Mouse (Mus musculus): Measurements from ENCODE around the gene Kcnk5. TPM values are rescaled to one million over a fixed set of nuclear protein-coding genes. Genes with fewer than 3 reads are reported as not detected.

Gene Kcnk5
- polyA plus RNA-seq, 1 experiment = 6.1 TPM

- WGBS = 6% methylated on average over 3 of the region's 3 CpGs
- Histone ChIP-seq H3K4me1 (replicated peaks; ENCODE audit: control insufficient read depth, insufficient read depth, low read length) (peaks cover 44% of the 10 kb centered on the region), H3K4me3 (ENCODE audit: control insufficient read depth, insufficient read depth, low read length) (no peak overlapping the region), H3K27ac (ENCODE audit: control insufficient read depth, insufficient read depth, low read length) (no peak overlapping the region), H3K27me3 (ENCODE audit: control insufficient read depth, insufficient read depth, low read length) (no peaks in the 10 kb centered on the region), H3K36me3 (ENCODE audit: control insufficient read depth, insufficient read depth, low read length) (no peaks in the 10 kb centered on the region)
- no peak for DNase-seq
- no peak for TF ChIP-seq POLR2A (IDR thresholded peaks at IDR 0.05; ENCODE audit: control insufficient read depth, extremely low read depth, insufficient read depth, low read length, poor library complexity)
- TF ChIP-seq CTCF (IDR thresholded peaks at IDR 0.05; ENCODE audit: borderline replicate concordance, control insufficient read depth, extremely low read depth, insufficient read depth, low read length, poor library complexity) = no peak
Observed at GRCm38 (mm10) chr14:20179080-20179479, 2.5 kb downstream of the Kcnk5 start.

GRCm38 (mm10) chr14:20178593-20178992 lies 3.0 kb downstream of the Kcnk5 start:
- no peak for DNase-seq
- WGBS = 13% methylated on average over 4 of the region's 4 CpGs
- Histone ChIP-seq H3K36me3 (ENCODE audit: control insufficient read depth, insufficient read depth, low read length) (no peaks in the 10 kb centered on the region), H3K27me3 (ENCODE audit: control insufficient read depth, insufficient read depth, low read length) (no peaks in the 10 kb centered on the region), H3K4me1 (replicated peaks; ENCODE audit: control insufficient read depth, insufficient read depth, low read length) (peaks cover 44% of the 10 kb centered on the region), H3K27ac (ENCODE audit: control insufficient read depth, insufficient read depth, low read length) (no peak overlapping the region), H3K4me3 (ENCODE audit: control insufficient read depth, insufficient read depth, low read length) (no peak overlapping the region)
- no peak for TF ChIP-seq CTCF (IDR thresholded peaks at IDR 0.05; ENCODE audit: borderline replicate concordance, control insufficient read depth, extremely low read depth, insufficient read depth, low read length, poor library complexity)
- no peak for TF ChIP-seq POLR2A (IDR thresholded peaks at IDR 0.05; ENCODE audit: control insufficient read depth, extremely low read depth, insufficient read depth, low read length, poor library complexity)

GRCm38 (mm10) chr14:20177494-20178123 lies 4.0 kb downstream of the Kcnk5 start:
- H3K27me3 ChIP-seq (ENCODE audit: control insufficient read depth, insufficient read depth, low read length) = no peaks in the 10 kb centered on the region
- 44% methylated on average over 9 of the region's 9 CpGs for WGBS
- H3K27ac ChIP-seq (ENCODE audit: control insufficient read depth, insufficient read depth, low read length) = peak overlapping the region; percentile 47; the same call in 1 of the 2 replicates
- peaks cover 50% of the 10 kb centered on the region for H3K4me1 ChIP-seq (replicated peaks; ENCODE audit: control insufficient read depth, insufficient read depth, low read length)
- TF ChIP-seq CTCF (IDR thresholded peaks at IDR 0.05; ENCODE audit: borderline replicate concordance, control insufficient read depth, extremely low read depth, insufficient read depth, low read length, poor library complexity) (no peak), POLR2A (IDR thresholded peaks at IDR 0.05; ENCODE audit: control insufficient read depth, extremely low read depth, insufficient read depth, low read length, poor library complexity) (no peak)
- no peaks in the 10 kb centered on the region for H3K36me3 ChIP-seq (ENCODE audit: control insufficient read depth, insufficient read depth, low read length)
- no peak for DNase-seq
- no peak overlapping the region for H3K4me3 ChIP-seq (ENCODE audit: control insufficient read depth, insufficient read depth, low read length)

GRCm38 (mm10) chr14:20175705-20176104 lies 5.9 kb downstream of the Kcnk5 start:
- Histone ChIP-seq H3K27ac (ENCODE audit: control insufficient read depth, insufficient read depth, low read length) (no peak overlapping the region), H3K27me3 (ENCODE audit: control insufficient read depth, insufficient read depth, low read length) (no peaks in the 10 kb centered on the region), H3K4me3 (ENCODE audit: control insufficient read depth, insufficient read depth, low read length) (no peak overlapping the region), H3K36me3 (ENCODE audit: control insufficient read depth, insufficient read depth, low read length) (no peaks in the 10 kb centered on the region), H3K4me1 (replicated peaks; ENCODE audit: control insufficient read depth, insufficient read depth, low read length) (peaks cover 49% of the 10 kb centered on the region)
- 71% methylated on average over 4 of the region's 4 CpGs for WGBS
- TF ChIP-seq CTCF (IDR thresholded peaks at IDR 0.05; ENCODE audit: borderline replicate concordance, control insufficient read depth, extremely low read depth, insufficient read depth, low read length, poor library complexity) (no peak), POLR2A (IDR thresholded peaks at IDR 0.05; ENCODE audit: control insufficient read depth, extremely low read depth, insufficient read depth, low read length, poor library complexity) (no peak)
- DNase-seq = no peak

- WGBS = 87% methylated on average over 7 of the region's 7 CpGs
- no peak overlapping the region for H3K4me3 ChIP-seq (ENCODE audit: control insufficient read depth, insufficient read depth, low read length)
- H3K36me3 ChIP-seq (ENCODE audit: control insufficient read depth, insufficient read depth, low read length) = no peaks in the 10 kb centered on the region
- TF ChIP-seq CTCF (IDR thresholded peaks at IDR 0.05; ENCODE audit: borderline replicate concordance, control insufficient read depth, extremely low read depth, insufficient read depth, low read length, poor library complexity) (no peak), POLR2A (IDR thresholded peaks at IDR 0.05; ENCODE audit: control insufficient read depth, extremely low read depth, insufficient read depth, low read length, poor library complexity) (no peak)
- no peak overlapping the region for H3K27ac ChIP-seq (ENCODE audit: control insufficient read depth, insufficient read depth, low read length)
- peaks cover 43% of the 10 kb centered on the region for H3K4me1 ChIP-seq (replicated peaks; ENCODE audit: control insufficient read depth, insufficient read depth, low read length)
- no peak for DNase-seq
- no peaks in the 10 kb centered on the region for H3K27me3 ChIP-seq (ENCODE audit: control insufficient read depth, insufficient read depth, low read length)
Observed at GRCm38 (mm10) chr14:20175114-20175513, 6.5 kb downstream of the Kcnk5 start.

GRCm38 (mm10) chr14:20174696-20175095 lies 6.9 kb downstream of the Kcnk5 start:
- Histone ChIP-seq H3K4me1 (replicated peaks; ENCODE audit: control insufficient read depth, insufficient read depth, low read length) (peaks cover 41% of the 10 kb centered on the region), H3K27ac (ENCODE audit: control insufficient read depth, insufficient read depth, low read length) (no peak overlapping the region), H3K36me3 (ENCODE audit: control insufficient read depth, insufficient read depth, low read length) (no peaks in the 10 kb centered on the region), H3K27me3 (ENCODE audit: control insufficient read depth, insufficient read depth, low read length) (no peaks in the 10 kb centered on the region), H3K4me3 (ENCODE audit: control insufficient read depth, insufficient read depth, low read length) (no peak overlapping the region)
- 49% methylated on average over 6 of the region's 6 CpGs for whole genome bisulfite sequencing
- TF ChIP-seq CTCF (IDR thresholded peaks at IDR 0.05; ENCODE audit: borderline replicate concordance, control insufficient read depth, extremely low read depth, insufficient read depth, low read length, poor library complexity) = no peak
- TF ChIP-seq POLR2A (IDR thresholded peaks at IDR 0.05; ENCODE audit: control insufficient read depth, extremely low read depth, insufficient read depth, low read length, poor library complexity) = no peak
- no peak for DNase-seq

Data from thymus, adult 2 months (tissue).